In the genomic region with DNA sequence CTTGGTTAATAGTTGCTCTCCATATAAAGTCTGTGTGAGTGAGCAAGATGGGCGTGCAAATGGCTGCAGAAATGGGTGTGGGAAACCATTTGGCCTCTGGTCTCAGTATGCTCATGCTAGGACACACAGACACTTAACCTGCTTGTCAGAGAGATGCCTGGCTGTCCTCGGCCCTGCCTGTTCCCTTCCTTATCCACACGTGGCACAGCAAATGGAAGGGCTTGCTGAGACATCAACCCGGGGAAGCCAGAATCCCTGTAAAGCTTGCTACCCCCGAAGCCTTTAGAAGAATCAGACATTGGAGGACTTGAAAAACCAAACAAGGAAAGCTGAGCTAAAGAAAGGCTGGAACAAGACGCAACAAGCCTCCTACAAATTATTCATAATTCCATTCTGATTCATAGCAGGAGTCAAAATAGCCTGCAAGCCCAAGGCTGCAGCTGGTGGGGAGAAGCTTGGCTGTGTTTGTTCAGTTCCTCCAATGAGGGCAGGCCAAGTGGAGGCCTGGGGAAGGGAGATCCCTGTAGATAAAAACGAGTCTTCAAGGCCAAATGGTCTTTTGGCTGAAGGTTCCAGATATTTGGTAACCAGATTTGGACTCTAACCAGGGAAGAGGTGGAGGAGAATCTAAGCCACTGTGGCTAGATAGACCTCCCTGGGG, we compare ENCODE assay signal across 10 mouse cellular contexts.
DNase-seq lines count a peak whose midpoint lies in the region; ATAC-seq and TF ChIP-seq lines count a peak whose summit lies in the region.
"Had no signal": no experiment of that assay in that cellular context is flagged by ENCODE, and none has a peak within 500 bp of the region (broad histone marks: within the 10 kb centered on the region; RNA-seq: fewer than 3 reads in every experiment).

No protein-coding gene starts in this region.

- H3K27me3 ChIP-seq in forebrain, postnatal 0 days (ENCODE audit: insufficient read depth, low read length), result no peaks in the 10 kb centered on the region
- H3K27me3 ChIP-seq: hindbrain, embryonic 15.5 days had no signal

- no peaks in the 10 kb centered on the region for H3K36me3 ChIP-seq in forebrain, postnatal 0 days (ENCODE audit: insufficient read depth)
- H3K36me3 ChIP-seq: hindbrain, embryonic 15.5 days had no signal

- no peak overlapping the region for H3K9ac ChIP-seq in forebrain, postnatal 0 days
- H3K9ac ChIP-seq: hindbrain, embryonic 15.5 days had no signal

- peak; percentile 14 to 26 for DNase-seq in layer of hippocampus, adult 2 months (ENCODE audit: low spot score in 2 of 2)
- DNase-seq in layer of hippocampus, postnatal 25 days (ENCODE audit: extremely low spot score in 1 of 2, low spot score in 1 of 2), result no peak
- peak; percentile 80 for DNase-seq in adrenal gland, adult 8-10 months
- DNase-seq in gastrocnemius, postnatal 25 days, result peak; percentile 71
- peak; percentile 14 for DNase-seq in right cerebral cortex, postnatal 14 days
- no peak for DNase-seq in kidney, adult 8-10 months
- no peak for DNase-seq in forebrain, postnatal 0 days

- H3K4me3 ChIP-seq in layer of hippocampus, adult 2 months, result no peak overlapping the region
- H3K4me3 ChIP-seq in forebrain, postnatal 0 days (ENCODE audit: low read depth, low read length), result no peak overlapping the region
- H3K4me3 ChIP-seq: hindbrain, embryonic 15.5 days had no signal

- H3K9me3 ChIP-seq in forebrain, postnatal 0 days (ENCODE audit: low read length), result no peaks in the 10 kb centered on the region
- H3K9me3 ChIP-seq: hindbrain, embryonic 15.5 days had no signal

- no peak overlapping the region for H3K27ac ChIP-seq in layer of hippocampus, adult 2 months
- no peak overlapping the region for H3K27ac ChIP-seq in forebrain, postnatal 0 days (ENCODE audit: low read depth, low read length)
- H3K27ac ChIP-seq: hindbrain, embryonic 15.5 days; macrophage had no signal

- no peak for TF ChIP-seq CTCF in layer of hippocampus, adult 2 months (conservative IDR thresholded peaks at IDR 0.05)
- TF ChIP-seq CTCF in forebrain, postnatal 0 days (IDR thresholded peaks at IDR 0.05; ENCODE audit: low read depth), result no peak

- 56% methylated on average over 7 of the region's 7 CpGs for WGBS in forebrain, postnatal 0 days

- ATAC-seq in forebrain, postnatal 0 days, result no peak
- ATAC-seq in megakaryocyte-erythroid progenitor cell, adult 5-6 weeks (replicated peaks; ENCODE audit: low FRiP score, low TSS enrichment, poor library complexity, severe bottlenecking), result no peak

- H3K4me2 ChIP-seq in forebrain, postnatal 0 days (ENCODE audit: low read depth), result no peak overlapping the region
- H3K4me2 ChIP-seq: hindbrain, embryonic 15.5 days had no signal

- H3K4me1 ChIP-seq in forebrain, postnatal 0 days (ENCODE audit: insufficient read depth), result no peaks in the 10 kb centered on the region; the same call in 1 of the 2 replicates

Comparison
In these comparisons a context has a peak if more than half of its experiments do, and no peak if none do; other contexts are left out.
1. DNase-seq: peak in layer of hippocampus, adult 2 months (2 of 2), adrenal gland, adult 8-10 months (single experiment), gastrocnemius, postnatal 25 days (single experiment) and right cerebral cortex, postnatal 14 days (single experiment); none in layer of hippocampus, postnatal 25 days (0 of 2), kidney, adult 8-10 months (0 of 2) and forebrain, postnatal 0 days (single experiment).